Mouse (Mus musculus): ENCODE data around the gene Vars2. TPM values are rescaled to one million over a fixed set of nuclear protein-coding genes. Genes with fewer than 3 reads are reported as not detected.
A peak's percentile ranks its signal among the peaks of the same experiment; 100 is the strongest.

Gene Vars2
- total RNA-seq, 2 experiments from 2014 or later = 49.2 to 66.4 TPM

DNA sequence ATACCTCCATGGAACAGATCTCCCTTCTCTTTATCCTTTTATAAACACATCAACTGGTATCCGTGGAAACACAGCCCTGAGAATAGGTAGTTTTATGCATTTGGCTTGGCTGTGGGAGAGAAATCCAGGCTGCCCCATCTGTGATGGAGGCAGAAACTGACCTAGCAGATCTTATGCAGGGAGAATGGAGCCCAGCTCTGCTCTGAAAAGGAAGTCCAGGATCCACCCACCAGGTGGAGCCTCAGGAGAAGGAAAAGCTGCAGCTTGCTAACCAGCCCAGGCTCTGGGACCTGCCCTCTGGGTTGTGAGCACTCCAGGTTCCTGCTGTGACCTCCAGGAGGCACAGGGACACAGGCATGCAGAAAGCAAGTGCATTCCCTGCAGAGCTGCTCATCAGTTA, 33.4 kb downstream of the Vars2 start:
- DNase-seq = peak; percentile 17

DNA sequence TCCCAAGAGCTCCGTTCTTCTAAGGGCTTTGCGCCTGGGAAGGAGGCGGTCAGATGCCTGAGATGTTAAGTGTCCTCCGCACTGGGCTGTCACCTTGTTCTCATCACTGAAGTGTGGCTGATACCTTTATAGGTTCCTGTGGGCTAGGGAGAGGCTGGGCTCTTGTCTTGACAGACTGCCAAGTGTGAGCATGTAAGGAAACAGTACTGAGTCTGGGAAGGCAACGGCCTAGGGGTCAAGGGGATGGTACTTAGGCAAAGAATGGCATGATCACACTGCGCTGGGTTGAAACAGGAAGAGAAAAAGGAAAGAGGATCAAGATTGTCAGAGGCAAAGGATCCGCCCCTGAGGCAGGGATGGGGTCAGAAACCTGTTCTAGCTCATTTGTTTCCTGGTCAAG, 40.9 kb downstream of the Vars2 start, which contains the start of gene Gm9573:
TSS of gene Gm9573 (minus strand) at position 101 of the 400 bp plus-strand sequence.
- DNase-seq = no peak

DNA sequence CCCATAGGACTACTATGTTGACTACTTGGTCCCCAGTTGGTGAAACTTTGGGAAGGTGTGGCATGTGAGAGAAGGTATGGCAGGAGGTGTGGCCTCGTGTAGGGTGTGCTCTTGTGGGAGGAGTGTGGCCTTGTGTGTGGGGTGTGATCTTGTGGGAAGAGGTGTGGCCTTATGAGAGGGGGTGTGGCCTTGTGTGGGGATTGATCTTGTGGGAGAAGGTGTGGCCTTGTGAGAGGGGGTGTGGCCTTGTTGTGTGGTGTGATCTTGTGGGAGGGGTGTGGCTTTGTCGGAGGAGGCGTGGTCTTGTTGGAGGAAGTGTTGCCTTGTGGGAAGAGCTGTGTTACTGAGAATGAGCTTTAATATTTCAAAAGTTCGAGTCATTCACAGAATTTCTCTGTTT, 50.3 kb downstream of the Vars2 start:
- no peak for DNase-seq

Other genes with a start within 250 kb of the Vars2 start
- gene H2-Q6, start 242.7 kb downstream of the Vars2 start, total RNA-seq (2021) = 1 to 10 TPM; 3.2 to 4.6 TPM
- 1 to 10 TPM; 5.1 to 5.2 TPM for gene H2-Q7, start 228.4 kb downstream of the Vars2 start, total RNA-seq (2021)
- gene H2-Q10, start 197.5 kb downstream of the Vars2 start, total RNA-seq (2021) = 100 to 1,000 TPM in 1 of 2 experiments, 10 to 100 TPM in 1; 41.1 to 106 TPM
- under 1 TPM; 0.18 to 0.64 TPM for gene Pou5f1, start 161.6 kb downstream of the Vars2 start, total RNA-seq (2021)
- gene Tcf19, start 150.8 kb downstream of the Vars2 start, total RNA-seq (2021) = 10 to 100 TPM; 20.3 to 25.1 TPM
- gene Cchcr1, start 150.5 kb downstream of the Vars2 start, total RNA-seq (2021) = 10 to 100 TPM in 1 of 2 experiments, 1 to 10 TPM in 1; 9.9 to 15.8 TPM
- gene Psors1c2, start 134.4 kb downstream of the Vars2 start, total RNA-seq (2021) = not detected
- gene Cdsn, start 115.5 kb downstream of the Vars2 start, total RNA-seq (2021) = under 1 TPM; 0.24 to 0.30 TPM
- gene 2300002M23Rik, start 100.1 kb downstream of the Vars2 start, total RNA-seq (2021) = not detected
- gene Sfta2, start 66.0 kb downstream of the Vars2 start, total RNA-seq (2021) = not detected
- gene Gm9573, start 41.0 kb downstream of the Vars2 start, total RNA-seq (2021) = not detected
- gene Mucl3, start 23.9 kb downstream of the Vars2 start, total RNA-seq (2021) = not detected
- 10 to 100 TPM; 27.6 to 32.2 TPM for gene Gtf2h4, start 6.1 kb upstream of the Vars2 start, total RNA-seq (2021)
- 10 to 100 TPM; 33.7 to 39.6 TPM for gene Ddr1, start 37.0 kb upstream of the Vars2 start, total RNA-seq (2021)
- 10 to 100 TPM in 1 of 2 experiments, 1 to 10 TPM in 1; 7.6 to 19.0 TPM for gene Ier3, start 154.1 kb upstream of the Vars2 start, total RNA-seq (2021)
- 10 to 100 TPM; 54.6 to 70.8 TPM for gene Flot1, start 155.6 kb upstream of the Vars2 start, total RNA-seq (2021)
- 100 to 1,000 TPM; 351 to 404 TPM for gene Tubb5, start 170.7 kb upstream of the Vars2 start, total RNA-seq (2021)
- 10 to 100 TPM; 21.9 to 27.1 TPM for gene Mdc1, start 173.9 kb upstream of the Vars2 start, total RNA-seq (2021)
- gene Nrm, start 193.7 kb upstream of the Vars2 start, total RNA-seq (2021) = 10 to 100 TPM; 12.7 to 18.3 TPM
- 10 to 100 TPM; 35.4 to 35.6 TPM for gene Ppp1r18, start 198.0 kb upstream of the Vars2 start, total RNA-seq (2021)
- 10 to 100 TPM; 36.8 to 38.0 TPM for gene Dhx16, start 212.2 kb upstream of the Vars2 start, total RNA-seq (2021)
- gene 2310061I04Rik, start 229.8 kb upstream of the Vars2 start, total RNA-seq (2021) = 10 to 100 TPM; 58.0 to 70.5 TPM
- gene Atat1, start 242.5 kb upstream of the Vars2 start, total RNA-seq (2021) = 10 to 100 TPM; 15.9 to 28.7 TPM
- gene Mrps18b, start 248.8 kb upstream of the Vars2 start, total RNA-seq (2021) = 100 to 1,000 TPM; 101 to 104 TPM
- 10 to 100 TPM; 78.7 to 83.1 TPM for gene Ppp1r10, start 248.8 kb upstream of the Vars2 start, total RNA-seq (2021)